Mouse (Mus musculus): ENCODE measurements around the gene Dars.
"Not testable (repeated sequence)": the region's sequence is repeated elsewhere in the genome, so short reads cannot be mapped to it uniquely, and the experiment has no call there.

Dars gene

DNA sequence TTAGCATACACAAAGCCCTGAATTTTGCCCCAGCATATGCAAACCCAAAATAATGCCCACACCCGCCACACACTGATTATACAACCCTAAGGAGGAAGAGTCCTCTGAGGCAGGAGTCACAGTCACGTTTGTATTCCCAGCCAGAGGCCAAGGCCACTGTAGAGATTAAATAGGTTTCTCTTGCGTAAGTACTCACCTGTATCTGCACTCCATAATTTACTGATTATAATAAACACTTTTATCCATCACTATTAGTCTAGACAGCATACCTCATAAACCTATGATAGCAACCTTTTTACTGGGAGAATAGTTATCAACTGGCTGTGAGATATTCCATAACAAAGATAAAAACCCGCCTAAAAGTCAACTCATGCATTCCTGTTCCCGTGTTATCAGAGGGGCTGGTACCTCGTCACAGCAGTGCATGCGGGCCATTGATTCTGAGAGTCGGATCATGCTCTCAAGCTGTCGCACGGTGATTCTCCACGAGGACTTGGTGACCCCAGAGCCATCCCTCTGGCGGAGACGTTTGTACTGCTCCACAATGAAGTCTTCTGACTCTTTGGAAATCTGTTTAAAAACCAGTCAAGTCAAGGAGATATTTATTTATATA, 79.4 kb downstream of the Dars start:
- no peak for DNase-seq (ENCODE audit: low read depth)

DNA sequence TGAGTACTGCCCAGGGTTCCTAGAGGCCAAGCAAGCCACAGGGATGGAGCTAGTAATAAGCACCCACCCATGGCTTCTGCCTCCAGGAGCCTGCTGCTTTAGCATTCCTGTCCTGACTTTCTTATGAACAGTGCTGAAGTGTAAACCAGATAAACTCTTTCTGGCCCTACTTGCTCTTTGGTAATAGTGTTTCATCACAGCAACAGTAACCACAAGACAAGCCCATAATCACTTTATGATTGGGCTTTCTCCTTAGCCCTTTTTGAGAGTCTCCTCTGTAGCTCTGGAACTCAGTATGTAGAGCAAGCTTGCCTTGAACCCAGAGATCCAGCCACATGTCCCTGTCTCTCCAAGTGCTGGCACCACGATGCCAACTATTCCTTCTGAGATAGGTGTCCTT, 86.9 kb downstream of the Dars start:
- DNase-seq (ENCODE audit: low read depth) = no peak

DNA sequence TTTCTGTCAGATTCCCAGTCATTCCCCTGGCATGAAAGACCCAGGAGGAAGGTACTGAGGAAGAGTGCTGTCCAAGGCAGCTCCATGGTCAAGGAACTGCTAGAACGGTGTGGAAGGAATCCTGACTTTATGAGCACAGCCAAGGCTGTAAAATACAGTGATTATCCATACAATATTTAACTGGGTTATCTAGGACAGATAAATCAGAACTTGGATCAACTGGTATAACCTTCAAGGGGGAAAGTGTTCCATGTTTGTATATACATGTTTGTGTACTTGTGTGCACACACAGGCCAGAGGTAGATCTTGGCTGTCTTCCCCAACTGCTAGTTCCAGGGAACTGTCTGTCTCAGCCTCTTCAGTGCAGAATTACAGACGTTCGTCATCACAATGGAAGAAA, 89.0 kb downstream of the Dars start, which contains the start of gene Lct:
Gene Lct (minus strand): TSS at position 101 of the 400 bp plus-strand sequence.
- no peak for DNase-seq (ENCODE audit: low read depth)

DNA sequence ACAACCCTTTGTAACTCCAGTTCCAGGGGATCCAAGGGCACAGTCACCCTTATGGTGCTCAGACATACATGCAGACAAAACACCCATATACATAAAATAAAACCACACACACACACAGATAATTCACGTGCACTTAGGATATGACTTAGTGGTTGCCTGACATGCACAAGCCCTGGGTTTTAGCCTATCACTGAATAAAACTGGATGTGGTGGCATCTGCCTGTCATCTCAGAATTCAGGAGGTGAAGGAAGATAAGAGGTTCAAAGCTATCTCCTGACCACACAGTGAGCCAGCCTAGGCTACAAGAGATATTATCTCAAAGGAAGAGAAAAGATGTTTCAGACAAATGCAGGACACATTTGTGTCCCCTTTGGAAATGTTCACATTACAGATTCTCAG, 90.0 kb downstream of the Dars start:
- DNase-seq (ENCODE audit: low read depth) = no peak

DNA sequence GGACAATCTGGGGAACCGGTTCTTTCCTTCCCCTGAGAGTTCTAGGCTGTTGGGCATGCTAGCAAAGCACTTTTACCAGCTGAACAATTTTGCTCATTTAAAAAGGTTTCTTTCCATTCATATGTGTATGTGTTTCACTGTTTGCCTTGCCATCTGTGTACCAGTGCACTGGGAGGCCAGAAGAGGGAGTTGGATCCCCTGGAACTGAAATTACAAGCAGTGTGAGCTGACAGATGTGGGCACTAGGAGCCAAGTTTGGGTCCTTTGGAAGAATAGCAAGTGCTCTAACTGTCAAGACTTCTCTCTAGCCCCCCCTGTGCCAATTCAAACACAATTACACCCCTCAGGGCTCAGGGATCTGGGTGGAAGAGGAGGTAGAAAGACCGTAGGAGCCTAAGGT, 92.4 kb downstream of the Dars start:
- DNase-seq (ENCODE audit: low read depth) = no peak

DNA sequence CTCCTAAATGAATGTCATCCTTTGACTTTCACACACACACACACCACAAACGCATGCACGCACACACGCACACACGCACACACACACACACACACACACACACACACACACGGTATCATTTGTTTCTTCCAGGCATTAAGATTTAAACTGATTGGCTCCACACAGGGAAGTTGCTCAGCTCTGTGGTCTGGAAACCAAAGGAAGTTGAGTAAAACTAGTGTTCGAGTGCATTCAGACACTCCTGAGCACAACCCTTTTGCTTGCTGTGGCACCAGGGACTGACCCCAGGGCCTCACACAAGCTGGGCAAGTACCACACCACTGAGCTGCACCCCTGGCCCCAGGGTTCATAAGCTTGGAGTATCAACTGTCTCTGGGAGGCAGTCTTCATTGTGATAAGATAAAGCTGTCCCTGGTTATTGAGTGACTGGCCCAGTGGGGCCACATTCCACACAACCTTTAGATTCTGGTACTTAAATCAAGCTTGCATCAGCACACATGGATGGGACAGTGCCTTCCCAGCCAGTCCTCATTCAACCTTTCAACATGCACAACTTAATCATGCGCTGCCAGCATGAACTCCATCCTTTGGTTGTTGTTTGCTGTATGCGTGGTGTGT, 94.0 kb downstream of the Dars start:
- no peak for DNase-seq (ENCODE audit: low read depth)

DNA sequence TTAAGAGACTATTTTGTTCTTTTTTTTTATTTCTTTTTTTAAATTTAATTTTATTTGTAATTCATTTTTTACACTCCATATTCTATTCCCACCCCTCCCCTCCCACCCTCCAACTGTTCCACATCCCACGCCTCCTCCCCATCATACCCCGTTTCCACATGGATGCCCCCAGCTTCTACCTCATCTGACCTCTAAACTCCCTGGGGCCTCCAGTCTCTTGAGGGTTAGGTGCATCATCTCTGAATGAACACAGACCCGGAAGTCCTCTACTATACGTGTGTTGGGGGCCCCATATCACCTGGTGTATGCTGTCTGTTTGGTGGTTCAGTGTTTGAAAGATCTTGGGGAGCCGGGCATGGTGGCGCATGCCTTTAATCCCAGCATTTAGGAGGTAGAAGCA, 97.9 kb downstream of the Dars start:
- DNase-seq (ENCODE audit: low read depth) = not testable (repeated sequence)

DNA sequence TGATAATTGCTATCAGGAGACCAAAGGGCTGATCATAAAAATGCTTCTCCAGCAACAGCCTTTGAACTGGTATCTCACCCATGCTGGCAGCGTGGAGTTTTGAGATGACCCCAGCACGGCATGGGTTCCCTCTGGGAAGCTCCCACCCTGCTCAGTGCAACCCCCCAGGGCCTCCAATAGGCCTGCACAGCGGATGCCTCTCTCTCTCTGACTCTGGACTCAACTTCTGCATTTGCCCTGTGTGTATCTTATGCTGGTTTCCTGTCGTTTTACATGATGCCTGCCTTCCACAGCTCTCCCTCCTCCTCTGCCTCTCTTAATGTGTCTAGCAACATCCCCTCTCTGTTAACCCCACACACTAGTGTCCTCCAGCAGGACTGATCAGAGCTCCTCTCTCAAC, 102.5 kb downstream of the Dars start:
- DNase-seq (ENCODE audit: low read depth) = no peak
